Mouse (Mus musculus) bone marrow macrophage, adult 2 months (primary cell): Measurements from ENCODE around the gene Aars. TPM values are rescaled to one million over a fixed set of nuclear protein-coding genes. Genes with fewer than 3 reads are reported as not detected.
A peak's percentile ranks its signal among the peaks of the same experiment; 100 is the strongest.

Experiments used
- H3K27ac ChIP-seq: 2 replicates; pipeline ENCODE4 v1.5.1; 2012; ENCODE audit warnings: low read depth, low read length; ENCODE audit not compliant: insufficient read depth
- H3K4me1 ChIP-seq: 2 replicates; pipeline ENCODE4 v1.6.1; 2012; ENCODE audit warnings: low read length; ENCODE audit not compliant: control insufficient read depth, insufficient read depth
- H3K4me3 ChIP-seq: 2 replicates; pipeline ENCODE4 v1.5.1; 2012; ENCODE audit warnings: mild to moderate bottlenecking, low read length, moderate library complexity; ENCODE audit not compliant: insufficient read depth
- CTCF ChIP-seq: IDR thresholded peaks from 2 replicates; pipeline ENCODE4 v1.5.1; 2012; ENCODE audit warnings: low read depth, mild to moderate bottlenecking, low read length, moderate library complexity
- POLR2A ChIP-seq: IDR thresholded peaks from 2 replicates; pipeline ENCODE4 v1.6.1; 2012; ENCODE audit warnings: mild to moderate bottlenecking, low read depth, low read length, borderline replicate concordance
- polyA plus RNA-seq: library from polyadenylated mRNA; stranded (reverse); fragments of >200 nt; gene quantifications from 2 replicates; pipeline ENCODE4 v1.2.4, GENCODE M21; 2012; ENCODE audit not compliant: missing spikeins, insufficient read depth, insufficient read length

Aars gene
- polyA plus RNA-seq, 1 experiment = 27.2 TPM

GRCm38 (mm10) chr8:111053827-111054518 is 21.0 kb downstream of the Aars start:
- peaks cover 13% of the 10 kb centered on the region for H3K4me1 ChIP-seq
- no peak overlapping the region for H3K27ac ChIP-seq
- H3K4me3 ChIP-seq = no peak overlapping the region
- no peak for TF ChIP-seq CTCF
- TF ChIP-seq POLR2A = no peak

GRCm38 (mm10) chr8:111055031-111055634 is 22.2 kb downstream of the Aars start:
- Histone ChIP-seq H3K27ac (no peak overlapping the region), H3K4me3 (no peak overlapping the region), H3K4me1 (peaks cover 14% of the 10 kb centered on the region)
- no peak for TF ChIP-seq CTCF
- no peak for TF ChIP-seq POLR2A

GRCm38 (mm10) chr8:111055661-111056060 is 22.7 kb downstream of the Aars start:
- peaks cover 14% of the 10 kb centered on the region for H3K4me1 ChIP-seq
- no peak overlapping the region for H3K27ac ChIP-seq
- TF ChIP-seq CTCF (no peak), POLR2A (no peak)

GRCm38 (mm10) chr8:111056158-111056663 is 23.3 kb downstream of the Aars start, which contains the start of gene Exosc6:
Gene Exosc6 (plus strand): TSS chr8:111056339.
- H3K4me3 ChIP-seq = peak within 1 kb of the TSS; percentile 96
- peaks cover 18% of the 10 kb centered on the region for H3K4me1 ChIP-seq
- H3K27ac ChIP-seq = peak within 1 kb of the TSS; percentile 70
- no peak for TF ChIP-seq POLR2A
- peak; percentile 40; the same call in 1 of the 2 replicates for TF ChIP-seq CTCF

More at GRCm38 (mm10) chr8:111055661-111056060, 22.7 kb downstream of the Aars start:
- H3K4me3 ChIP-seq = no peak overlapping the region

- Histone ChIP-seq H3K27ac (peak overlapping the region; percentile 70), H3K4me1 (peaks cover 20% of the 10 kb centered on the region), H3K4me3 (peak overlapping the region; percentile 96)
- TF ChIP-seq CTCF (no peak), POLR2A (no peak)
Observed at GRCm38 (mm10) chr8:111056691-111057293, 23.8 kb downstream of the Aars start.

- Histone ChIP-seq H3K27ac (peak overlapping the region; percentile 6), H3K4me1 (peaks cover 22% of the 10 kb centered on the region), H3K4me3 (no peak overlapping the region)
- TF ChIP-seq CTCF (no peak), POLR2A (no peak)
Observed at GRCm38 (mm10) chr8:111058946-111059572, 26.1 kb downstream of the Aars start.

- Histone ChIP-seq H3K4me1 (peaks cover 22% of the 10 kb centered on the region), H3K4me3 (peak overlapping the region; percentile 91), H3K27ac (no peak overlapping the region)
- TF ChIP-seq CTCF (no peak), POLR2A (no peak)
Observed at GRCm38 (mm10) chr8:111061688-111062071, 28.7 kb downstream of the Aars start.

- H3K27ac ChIP-seq = no peak overlapping the region
- no peak for TF ChIP-seq POLR2A
- no peak for TF ChIP-seq CTCF
- peak overlapping the region; percentile 91 for H3K4me3 ChIP-seq
- peaks cover 22% of the 10 kb centered on the region for H3K4me1 ChIP-seq
Observed at GRCm38 (mm10) chr8:111062072-111062757, 29.3 kb downstream of the Aars start.

GRCm38 (mm10) chr8:111062893-111063292 is 29.9 kb downstream of the Aars start:
- Histone ChIP-seq H3K4me1 (peaks cover 18% of the 10 kb centered on the region), H3K4me3 (no peak overlapping the region), H3K27ac (no peak overlapping the region)
- TF ChIP-seq POLR2A = no peak
- no peak for TF ChIP-seq CTCF

GRCm38 (mm10) chr8:111066308-111066707 is 33.4 kb downstream of the Aars start:
- peaks cover 3% of the 10 kb centered on the region for H3K4me1 ChIP-seq
- H3K4me3 ChIP-seq = no peak overlapping the region
- no peak overlapping the region for H3K27ac ChIP-seq
- TF ChIP-seq POLR2A = no peak
- no peak for TF ChIP-seq CTCF
